Comparison of ENCODE assay signal across 9 mouse cellular contexts in genomic region chr7:142084395-142084794, GRCm38 (mm10). TPM values are rescaled to one million over a fixed set of nuclear protein-coding genes. Genes with fewer than 3 reads are reported as not detected.
A peak's percentile ranks its signal among the peaks of the same experiment; 100 is the strongest.
DNase-seq lines count a peak whose midpoint lies in the region; ATAC-seq and TF ChIP-seq lines count a peak whose summit lies in the region.
"Had no signal": no experiment of that assay in that cellular context is flagged by ENCODE, and none has a peak within 500 bp of the region (broad histone marks: within the 10 kb centered on the region; RNA-seq: fewer than 3 reads in every experiment).

No protein-coding gene starts in this region.

- WGBS in cerebellum, adult 2 months, result 6% methylated on average over 5 of the region's 5 CpGs
- 35% methylated on average over 5 of the region's 5 CpGs for WGBS in kidney, postnatal 0 days
- 24% methylated on average over 5 of the region's 5 CpGs for WGBS in lung, postnatal 0 days

- no peak for TF ChIP-seq POLR2A in cerebellum, adult 2 months (IDR thresholded peaks at IDR 0.05; ENCODE audit: borderline replicate concordance, insufficient read depth, low read length)

- no peak overlapping the region for H3K9ac ChIP-seq in kidney, postnatal 0 days (ENCODE audit: low read depth, low read length)
- no peak overlapping the region for H3K9ac ChIP-seq in lung, postnatal 0 days (replicated peaks; ENCODE audit: low read depth)

- H3K4me2 ChIP-seq in kidney, postnatal 0 days (ENCODE audit: low read length), result no peak overlapping the region
- H3K4me2 ChIP-seq in lung, postnatal 0 days (replicated peaks; ENCODE audit: low read depth, low read length), result no peak overlapping the region

- H3K4me1 ChIP-seq in cerebellum, adult 2 months (ENCODE audit: control insufficient read depth, insufficient read depth, low read length), result peaks cover 61% of the 10 kb centered on the region
- no peaks in the 10 kb centered on the region for H3K4me1 ChIP-seq in kidney, postnatal 0 days (replicated peaks; ENCODE audit: insufficient read depth, low read length)
- H3K4me1 ChIP-seq in brown adipose tissue, adult 24 weeks (ENCODE audit: control insufficient read depth, insufficient read depth, insufficient read length, low read length), result peaks cover 6% of the 10 kb centered on the region
- H3K4me1 ChIP-seq in lung, postnatal 0 days (ENCODE audit: insufficient read depth, low read depth, low read length), result peaks cover 11% of the 10 kb centered on the region

- H3K27ac ChIP-seq in cerebellum, adult 2 months (ENCODE audit: insufficient read depth, low read length), result peak overlapping the region; percentile 70
- H3K27ac ChIP-seq in kidney, postnatal 0 days, result no peak overlapping the region
- peak overlapping the region; percentile 57 for H3K27ac ChIP-seq in brown adipose tissue, adult 24 weeks (replicated peaks; ENCODE audit: low read depth, low read length)
- H3K27ac ChIP-seq in lung, postnatal 0 days (ENCODE audit: low read length), result no peak overlapping the region

- peak in 1 of 2 experiments; percentile 62 for DNase-seq in cerebellum, adult 2 months
- no peak for DNase-seq in cerebellum, adult 9-10 months
- peak; percentile 41 for DNase-seq in kidney, postnatal 0 days (ENCODE audit: low spot score)
- DNase-seq in kidney, adult 9 months, result no peak
- DNase-seq in lung, postnatal 0 days (ENCODE audit: low spot score), result peak; percentile 51
- DNase-seq in gastrocnemius, postnatal 36 days, result no peak

- H3K9me3 ChIP-seq in kidney, postnatal 0 days (replicated peaks; ENCODE audit: low read length), result no peaks in the 10 kb centered on the region
- no peaks in the 10 kb centered on the region for H3K9me3 ChIP-seq in lung, postnatal 0 days (ENCODE audit: low read length)

- H3K36me3 ChIP-seq in kidney, postnatal 0 days (ENCODE audit: insufficient read depth, low read length), result no peaks in the 10 kb centered on the region
- H3K36me3 ChIP-seq in lung, postnatal 0 days (ENCODE audit: insufficient read depth, low read length), result no peaks in the 10 kb centered on the region

- intact Hi-C loops in gastrocnemius, postnatal 36 days (cut with DNase I), result no loop called here

- TF ChIP-seq CTCF in cerebellum, adult 2 months (IDR thresholded peaks at IDR 0.05; ENCODE audit: borderline replicate concordance, insufficient read depth, low read depth, low read length), result no peak
- TF ChIP-seq CTCF in kidney, postnatal 0 days (IDR thresholded peaks at IDR 0.05; ENCODE audit: low read depth), result peak; percentile 30; the same call in 1 of the 2 replicates
- no peak; the same call in 1 of the 2 replicates for TF ChIP-seq CTCF in lung, postnatal 0 days (IDR thresholded peaks at IDR 0.05)

- TF ChIP-seq EP300 in lung, postnatal 0 days (IDR thresholded peaks at IDR 0.05), result no peak

- ATAC-seq in kidney, postnatal 0 days (replicated peaks; ENCODE audit: low FRiP score, low read depth), result no peak; the same call in 1 of the 2 replicates
- ATAC-seq in lung, postnatal 0 days, result peak; percentile 53
- no peak for ATAC-seq in erythroblast, adult 5-6 weeks (replicated peaks; ENCODE audit: low FRiP score, poor library complexity, severe bottlenecking)

- no peak overlapping the region for H3K4me3 ChIP-seq in cerebellum, adult 2 months (replicated peaks; ENCODE audit: insufficient read depth, low read depth, low read length)
- H3K4me3 ChIP-seq in kidney, postnatal 0 days (replicated peaks; ENCODE audit: low read depth, low read length), result no peak overlapping the region
- H3K4me3 ChIP-seq in brown adipose tissue, adult 24 weeks (ENCODE audit: insufficient read depth, low read depth, low read length), result no peak overlapping the region
- H3K4me3 ChIP-seq in lung, postnatal 0 days (ENCODE audit: low read depth, low read length), result no peak overlapping the region

- H3K27me3 ChIP-seq in cerebellum, adult 2 months (ENCODE audit: control insufficient read depth, insufficient read depth, low read length), result no peaks in the 10 kb centered on the region
- H3K27me3 ChIP-seq in kidney, postnatal 0 days (ENCODE audit: insufficient read depth, low read length), result 0 out of 2 replicates have a peak, but pooled peaks cover 12% of the 10 kb centered on the region
- peaks cover 22% of the 10 kb centered on the region; the same call in 1 of the 2 replicates for H3K27me3 ChIP-seq in lung, postnatal 0 days (replicated peaks; ENCODE audit: insufficient read depth, low read length)

RNA-seq across cellular contexts. Expression of gene Dusp8, which starts 11.2 kb away (rescaled TPM):
- 85.8 and 90.1 TPM in 2 replicates for polyA plus RNA-seq in cerebellum, adult 2 months (2012; rRNA removed)
- polyA plus RNA-seq in kidney, postnatal 0 days (2015; fragmentation: Nextera tagmentation; extraction: Ambion mirVana), result 2.3 and 2.5 TPM in 2 replicates
- polyA plus RNA-seq in brown adipose tissue, adult 24 weeks (2012; ENCODE audit: insufficient read depth, insufficient read length, missing spikeins), result 6.7 and 8.2 TPM in 2 replicates
- 5.5 and 6.0 TPM in 2 replicates for polyA plus RNA-seq in lung, postnatal 0 days (2015; fragmentation: Nextera tagmentation; extraction: Ambion mirVana)
- 10 to 100 TPM; 32.5 to 43.4 TPM for total RNA-seq in gastrocnemius, postnatal 36 days (2021)
- 13.3 and 22.2 TPM in 2 replicates for total RNA-seq in erythroblast, adult 5-6 weeks (2015; ENCODE audit: low replicate concordance)
- 14.7 and 15.9 TPM in 2 replicates for total RNA-seq in erythroblast, adult 5-6 weeks (2017; ENCODE audit: low replicate concordance)

RNA-seq across cellular contexts. Expression of gene Mob2, which starts 23.5 kb away (rescaled TPM):
- polyA plus RNA-seq in cerebellum, adult 2 months (2012; rRNA removed), result 67.5 and 73.4 TPM in 2 replicates
- 62.8 and 64.3 TPM in 2 replicates for polyA plus RNA-seq in kidney, postnatal 0 days (2015; fragmentation: Nextera tagmentation; extraction: Ambion mirVana)
- polyA plus RNA-seq in brown adipose tissue, adult 24 weeks (2012; ENCODE audit: insufficient read depth, insufficient read length, missing spikeins), result 29.6 and 34.7 TPM in 2 replicates
- 85.9 and 104 TPM in 2 replicates for polyA plus RNA-seq in lung, postnatal 0 days (2015; fragmentation: Nextera tagmentation; extraction: Ambion mirVana)
- total RNA-seq in gastrocnemius, postnatal 36 days (2021), result 10 to 100 TPM; 40.2 to 43.7 TPM
- 67.1 and 69.6 TPM in 2 replicates for total RNA-seq in erythroblast, adult 5-6 weeks (2015; ENCODE audit: low replicate concordance)
- 75.1 and 76.9 TPM in 2 replicates for total RNA-seq in erythroblast, adult 5-6 weeks (2017; ENCODE audit: low replicate concordance)

RNA-seq across cellular contexts. Expression of gene Gm45618, which starts 36.1 kb away (rescaled TPM):
- not detected in 2 replicates for polyA plus RNA-seq in cerebellum, adult 2 months (2012; rRNA removed)
- polyA plus RNA-seq in kidney, postnatal 0 days (2015; fragmentation: Nextera tagmentation; extraction: Ambion mirVana), result not detected in 2 replicates
- polyA plus RNA-seq in brown adipose tissue, adult 24 weeks (2012; ENCODE audit: insufficient read depth, insufficient read length, missing spikeins), result not detected in 2 replicates
- polyA plus RNA-seq in lung, postnatal 0 days (2015; fragmentation: Nextera tagmentation; extraction: Ambion mirVana), result not detected in 2 replicates
- total RNA-seq in gastrocnemius, postnatal 36 days (2021), result not detected
- not detected in 2 replicates for total RNA-seq in erythroblast, adult 5-6 weeks (2015; ENCODE audit: low replicate concordance)
- not detected in 2 replicates for total RNA-seq in erythroblast, adult 5-6 weeks (2017; ENCODE audit: low replicate concordance)
- total RNA-seq: left cerebral cortex, postnatal 36 days had no signal

RNA-seq across cellular contexts. Expression of gene Gm39115, which starts 51.4 kb away (rescaled TPM):
- not detected in 2 replicates for polyA plus RNA-seq in cerebellum, adult 2 months (2012; rRNA removed)
- polyA plus RNA-seq in kidney, postnatal 0 days (2015; fragmentation: Nextera tagmentation; extraction: Ambion mirVana), result not detected in 2 replicates
- polyA plus RNA-seq in brown adipose tissue, adult 24 weeks (2012; ENCODE audit: insufficient read depth, insufficient read length, missing spikeins), result not detected in 2 replicates
- polyA plus RNA-seq in lung, postnatal 0 days (2015; fragmentation: Nextera tagmentation; extraction: Ambion mirVana), result not detected in 2 replicates
- total RNA-seq in gastrocnemius, postnatal 36 days (2021), result not detected
- total RNA-seq in erythroblast, adult 5-6 weeks (2015; ENCODE audit: low replicate concordance), result not detected in 2 replicates
- total RNA-seq in erythroblast, adult 5-6 weeks (2017; ENCODE audit: low replicate concordance), result not detected in 2 replicates
- total RNA-seq: left cerebral cortex, postnatal 36 days had no signal

Comparison
In these comparisons a context has a peak if more than half of its experiments do, and no peak if none do; other contexts are left out.
1. DNase-seq: peak in kidney, postnatal 0 days (single experiment) and lung, postnatal 0 days (single experiment); none in cerebellum, adult 9-10 months (single experiment), kidney, adult 9 months (single experiment) and gastrocnemius, postnatal 36 days (0 of 2).
2. H3K27ac ChIP-seq: peak in cerebellum, adult 2 months (single experiment) and brown adipose tissue, adult 24 weeks (single experiment); none in kidney, postnatal 0 days (single experiment) and lung, postnatal 0 days (single experiment).